Mouse (Mus musculus): ENCODE data around the gene Acbd6.

GRCm38 (mm10) chr1:155703191-155703680 is 145.3 kb downstream of the Acbd6 start:
- no peak for TF ChIP-seq BHLHE40 (IDR thresholded peaks at IDR 0.05; ENCODE audit: borderline replicate concordance, low read depth, low read length)
- TF ChIP-seq CTCF (IDR thresholded peaks at IDR 0.05 in 2 of 3, conservative IDR thresholded peaks at IDR 0.05 in 1 of 3; ENCODE audit: control insufficient read depth in 1 of 3, insufficient read depth in 1 of 3, low read depth in 2 of 3, low read length in 3 of 3, poor library complexity in 1 of 3, severe bottlenecking in 1 of 3), result no peak
- no peak for TF ChIP-seq CHD1 (IDR thresholded peaks at IDR 0.05; ENCODE audit: low read depth, low read length)
- TF ChIP-seq KAT2A (conservative IDR thresholded peaks at IDR 0.05; ENCODE audit: low read depth, low read length), result no peak
- no peak for TF ChIP-seq POLR2A (IDR thresholded peaks at IDR 0.05; ENCODE audit: control insufficient read depth in 1 of 2, insufficient read depth in 1 of 2, low read depth in 1 of 2, low read length in 2 of 2, poor library complexity in 1 of 2)
